Mouse (Mus musculus) lung, adult 2 months (tissue): Measurements from ENCODE around the gene Hhat.

Source experiments
- CTCF ChIP-seq: fragments of 200-500 bp; IDR thresholded peaks from 2 replicates; pipeline ENCODE4 v1.5.1; 2011; ENCODE audit warnings: mild to moderate bottlenecking, low read length, control low read depth; ENCODE audit not compliant: insufficient read depth
- POLR2A ChIP-seq: fragments of 200-500 bp; IDR thresholded peaks from 2 replicates; pipeline ENCODE4 v1.6.1; 2011; ENCODE audit warnings: low read depth, mild to moderate bottlenecking, control low read depth, low read length, borderline replicate concordance; ENCODE audit errors: extremely low read depth

DNA sequence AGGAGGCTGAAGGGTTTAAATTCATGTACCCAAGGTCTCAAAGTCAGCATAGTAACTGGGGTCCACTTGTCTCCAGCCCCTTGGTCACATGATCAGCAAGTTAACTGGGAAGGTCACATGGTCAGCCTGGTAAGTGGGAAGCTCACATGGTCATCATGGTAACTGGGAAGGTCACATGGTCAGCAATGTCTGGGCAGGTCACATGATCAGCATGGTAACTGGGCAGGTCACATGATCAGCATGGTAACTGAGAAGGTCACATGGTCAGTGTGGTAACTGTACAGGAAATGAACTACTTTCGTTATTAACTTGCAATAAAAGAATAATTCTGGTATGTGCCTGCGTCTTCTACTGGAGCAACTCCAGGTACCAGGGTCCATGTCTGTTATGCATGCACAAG lies 29.1 kb downstream of the Hhat start:
- TF ChIP-seq POLR2A (no peak), CTCF (no peak)
